Mouse (Mus musculus): ENCODE measurements around the gene Sass6. TPM values are rescaled to one million over a fixed set of nuclear protein-coding genes. Genes with fewer than 3 reads are reported as not detected.

Gene Sass6
- total RNA-seq (2021): 5.6 and 6.5 TPM in 2 replicates
- long read RNA-seq, experiment 1, partial matches to known transcripts: 0 of 1 reads
- long read RNA-seq, experiment 1, other reads (novel, unspliced or antisense): 0 of 1 reads
- long read RNA-seq, experiment 2, partial matches to known transcripts: 0 of 2 reads
- long read RNA-seq, experiment 2, other reads (novel, unspliced or antisense): 0 of 2 reads

- DNase-seq: peak; percentile 99
These were observed at the start of gene Sass6 for GRCm38 (mm10) chr3:116594728-116595602. TSS of gene Sass6 (plus strand) at chr3:116594982.

- DNase-seq: no peak
These were observed 47.4 kb upstream of the Sass6 start for GRCm38 (mm10) chr3:116547430-116547829.

DNA sequence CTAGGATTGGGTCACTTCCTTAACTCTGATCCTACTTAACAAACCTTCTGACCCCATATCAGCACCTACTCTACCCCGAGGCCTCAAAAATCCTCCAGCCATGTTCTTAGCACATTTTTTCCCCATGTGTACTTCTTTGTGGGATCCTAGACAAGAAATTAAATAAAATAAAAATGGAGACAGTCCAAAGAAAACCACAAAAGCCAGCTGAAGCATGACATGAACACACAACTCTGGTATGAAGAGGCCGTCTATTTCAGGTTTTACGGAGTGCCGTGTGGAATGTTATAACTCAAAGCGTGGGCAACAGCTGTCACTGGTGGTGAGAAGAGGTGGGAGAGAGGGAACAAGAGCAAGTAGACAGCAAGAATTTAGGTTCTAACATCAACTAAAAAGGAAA, 43.4 kb upstream of the Sass6 start:
- DNase-seq: no peak

DNA sequence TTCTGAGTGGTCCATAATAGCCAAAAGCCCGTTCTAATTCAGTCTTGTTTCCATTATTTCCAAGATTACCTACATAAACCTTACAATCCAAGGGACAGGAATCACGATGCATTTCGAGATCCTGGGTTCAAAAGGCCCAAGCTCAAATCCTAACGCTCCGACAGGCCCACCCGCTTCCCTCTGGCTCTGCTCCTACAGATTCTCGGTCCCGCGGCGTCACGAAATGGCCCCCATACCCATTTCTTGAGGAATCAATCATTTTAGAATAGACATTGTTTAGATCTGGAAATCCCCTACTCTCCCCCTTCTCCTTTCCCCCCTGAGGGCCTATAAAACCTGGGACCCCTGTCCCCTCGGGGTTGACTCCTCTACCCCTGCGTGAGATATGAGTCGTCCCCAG, 33.5 kb upstream of the Sass6 start:
- peak; percentile 27 for DNase-seq

GRCm38 (mm10) chr3:116562408-116563094, 32.2 kb upstream of the Sass6 start, which contains the start of gene Lrrc39:
TSS of gene Lrrc39 (plus strand) at chr3:116562973.
- peak; percentile 34 for DNase-seq

- DNase-seq: no peak
These were observed 31.7 kb upstream of the Sass6 start for GRCm38 (mm10) chr3:116563095-116563492.

- no peak for DNase-seq
These were observed 24.2 kb upstream of the Sass6 start for GRCm38 (mm10) chr3:116570628-116571027.

GRCm38 (mm10) chr3:116577286-116577685, 17.5 kb upstream of the Sass6 start:
- peak; percentile 47 for DNase-seq

- no peak for DNase-seq
These were observed 12.6 kb upstream of the Sass6 start for GRCm38 (mm10) chr3:116582201-116582600.

DNA sequence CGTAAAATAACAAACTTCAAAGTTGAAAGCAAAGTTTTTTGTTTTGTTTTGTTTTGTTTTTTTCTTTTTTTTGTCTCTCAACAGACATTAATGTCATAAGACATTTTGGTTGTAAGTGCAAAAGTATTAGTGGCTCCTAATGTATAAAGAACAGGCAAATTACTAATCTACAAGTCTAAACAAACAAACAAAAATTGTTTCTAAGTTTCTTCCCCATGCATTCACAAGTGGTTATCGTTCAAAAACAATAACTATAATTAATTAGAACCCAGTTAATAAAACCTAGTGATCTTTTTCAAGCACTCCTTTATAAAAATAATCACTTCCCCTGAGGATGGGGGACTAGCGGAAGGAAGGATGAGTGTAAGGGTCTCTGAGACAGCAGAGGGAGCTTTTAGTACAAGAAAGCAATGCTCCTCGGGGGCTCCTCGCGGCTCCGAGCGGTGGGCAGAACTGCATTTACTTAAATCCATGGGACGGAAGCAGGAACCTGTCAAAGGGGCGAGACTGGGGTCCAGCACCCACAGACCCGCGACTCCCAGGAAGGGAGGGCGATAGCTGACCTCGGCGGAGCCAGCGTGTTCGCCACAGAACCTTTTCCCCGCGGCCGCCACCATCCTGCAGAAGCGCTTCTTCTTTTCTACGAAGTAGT, 580 bp upstream of the Sass6 start:
- DNase-seq: no peak

DNA sequence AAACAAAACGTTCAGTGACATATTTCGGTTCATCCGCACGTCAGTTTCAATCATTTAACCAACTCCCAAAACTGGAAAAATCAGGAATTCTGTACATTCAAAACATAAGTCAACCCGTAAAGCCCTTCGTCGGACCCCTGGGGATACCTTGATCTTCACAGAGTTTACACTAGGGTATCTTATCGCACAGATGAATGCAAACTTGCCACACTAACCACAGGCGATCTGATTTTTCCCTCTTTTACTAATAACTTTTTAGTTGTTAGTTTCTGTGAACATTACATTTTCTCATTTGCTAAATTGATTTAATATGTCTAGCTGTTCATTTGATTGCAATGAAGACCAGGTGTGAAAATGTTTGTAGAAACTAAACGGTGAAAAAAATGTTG, 815 bp downstream of the Sass6 start:
- no peak for DNase-seq

DNA sequence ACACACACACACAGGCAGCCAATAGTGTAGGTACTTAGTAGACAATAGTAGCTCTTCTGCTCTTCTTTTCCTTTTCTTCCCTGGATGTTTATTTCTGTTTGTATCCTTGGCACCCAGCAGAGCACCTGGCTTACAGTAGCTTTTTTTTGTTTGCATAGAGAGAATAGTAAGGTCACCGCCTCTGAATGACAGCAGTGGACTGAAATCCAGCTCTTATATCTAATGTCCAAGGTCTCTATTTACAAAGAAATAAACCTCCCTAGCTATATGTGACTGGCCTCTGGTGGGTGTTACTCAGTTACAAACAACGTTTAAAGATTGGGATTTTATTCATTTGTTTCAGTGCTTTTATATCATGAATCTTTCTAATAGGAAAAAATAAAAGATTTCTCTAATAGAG, 4.9 kb downstream of the Sass6 start:
- DNase-seq: no peak

GRCm38 (mm10) chr3:116601005-116601404, 6.2 kb downstream of the Sass6 start:
- DNase-seq: no peak

DNA sequence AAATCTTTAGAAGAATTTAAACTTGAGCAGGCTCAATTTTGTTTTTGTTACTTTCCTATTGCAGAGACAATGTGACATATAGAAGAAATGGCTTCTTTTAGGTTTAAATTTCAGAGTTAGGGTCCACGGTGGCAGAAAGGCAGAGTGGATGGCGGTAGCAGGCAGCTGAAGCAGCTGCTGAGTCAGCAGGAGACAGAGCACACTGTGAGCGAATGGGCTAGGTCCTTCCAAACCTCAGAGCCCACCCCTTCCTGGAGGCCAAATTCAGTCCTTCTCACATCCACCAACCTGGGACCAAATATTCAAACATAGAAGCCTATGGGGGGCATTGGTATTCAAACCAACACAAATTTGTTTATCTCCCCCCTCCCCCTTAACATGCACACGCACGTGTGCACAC, 7.0 kb downstream of the Sass6 start:
- no peak for DNase-seq

- DNase-seq: no peak
These were observed 9.8 kb downstream of the Sass6 start for GRCm38 (mm10) chr3:116604570-116604969.

GRCm38 (mm10) chr3:116614295-116614892, 19.6 kb downstream of the Sass6 start, which contains the start of gene Trmt13:
TSS of gene Trmt13 (minus strand) at chr3:116614587.
- no peak for DNase-seq

DNA sequence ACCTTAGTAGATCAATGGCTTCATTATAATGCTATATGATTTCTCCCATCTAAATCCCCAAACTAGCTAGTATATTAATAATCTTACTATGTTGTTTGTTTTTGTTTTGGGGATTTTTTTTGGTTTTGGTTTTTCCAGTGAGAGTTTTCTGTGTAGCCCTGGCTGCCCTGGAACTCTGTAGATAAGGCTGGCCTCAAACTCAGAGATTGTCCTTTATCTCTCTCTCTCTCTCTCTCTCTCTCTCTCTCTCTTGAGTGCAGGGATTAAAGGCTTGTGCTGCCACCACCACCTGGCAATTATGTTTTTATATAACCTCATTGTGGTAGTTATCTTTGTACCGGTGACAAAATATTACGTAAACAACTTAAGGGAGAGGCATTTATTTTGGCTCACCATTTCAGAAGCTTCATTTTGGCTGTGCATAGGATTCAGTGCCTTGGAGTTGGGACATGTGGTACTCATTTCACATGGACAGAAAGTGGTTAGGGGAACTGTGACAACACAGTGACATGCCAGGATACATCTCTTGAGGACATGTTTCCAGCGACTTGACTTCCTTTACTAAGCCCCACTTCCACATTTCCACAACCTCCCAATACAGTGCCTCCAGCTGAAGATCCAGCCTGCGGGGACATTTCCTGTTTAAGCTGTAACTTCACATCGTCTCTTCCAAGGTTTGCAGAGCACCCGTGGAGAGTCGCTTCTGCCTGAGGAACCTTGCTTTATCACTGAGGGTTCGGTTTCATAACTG, 20.7 kb downstream of the Sass6 start:
- DNase-seq: no peak

GRCm38 (mm10) chr3:116618855-116619254, 24.1 kb downstream of the Sass6 start:
- no peak for DNase-seq

GRCm38 (mm10) chr3:116620636-116621370, 26.0 kb downstream of the Sass6 start:
- peak; percentile 25 for DNase-seq

DNA sequence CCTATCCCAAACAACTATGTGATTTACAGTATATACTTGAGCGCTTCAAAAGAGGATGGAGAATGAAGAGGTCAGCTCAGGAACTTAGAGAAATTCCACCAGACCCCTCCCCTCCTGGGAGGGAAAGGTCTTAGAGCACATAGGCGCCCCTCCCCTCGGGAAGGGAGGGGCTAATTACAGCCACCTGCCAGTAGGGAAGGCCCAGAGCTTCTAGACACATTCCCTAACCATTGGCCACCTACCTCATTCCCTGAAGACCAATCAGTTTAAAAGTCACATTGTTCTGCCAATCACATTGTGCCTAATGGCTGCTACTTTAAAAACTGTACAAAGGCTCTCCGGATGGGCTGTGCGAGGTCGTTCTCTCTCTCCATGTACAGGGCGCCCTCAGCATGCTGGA, 27.9 kb downstream of the Sass6 start:
- no peak for DNase-seq

DNA sequence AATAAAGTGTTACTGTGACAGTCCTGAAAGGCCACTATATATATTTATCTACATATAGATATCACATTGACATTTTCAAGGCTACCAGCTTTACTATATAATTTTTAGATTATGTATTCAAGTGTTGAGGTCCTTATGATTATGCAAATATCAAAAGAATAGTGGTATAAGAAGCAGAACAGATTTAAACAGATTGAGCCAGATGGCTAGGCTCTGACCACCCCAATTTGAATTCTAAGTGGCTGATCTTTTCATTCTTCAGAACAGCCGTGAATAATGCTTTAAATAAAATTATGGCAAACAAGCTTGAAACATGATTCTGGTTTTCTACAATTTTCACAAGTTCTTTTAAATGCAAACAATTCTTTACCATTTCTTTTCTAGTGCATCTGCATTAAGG, 36.7 kb downstream of the Sass6 start:
- DNase-seq: no peak

Data from adrenal gland, postnatal 14 days (tissue).